Mouse (Mus musculus): Measurements from ENCODE around the gene Rgs3. TPM values are rescaled to one million over a fixed set of nuclear protein-coding genes. Genes with fewer than 3 reads are reported as not detected.

The Rgs3 gene
- polyA plus RNA-seq, 1 experiment from 2014 or later, result 58.5 TPM

GRCm38 (mm10) chr4:62726282-62726937, 166.8 kb downstream of the Rgs3 start:
- H3K9me3 ChIP-seq, result 0 out of 2 replicates have a peak, but pooled peaks cover 5% of the 10 kb centered on the region
- H3K4me3 ChIP-seq, result no peak overlapping the region
- H3K27ac ChIP-seq (replicated peaks), result no peak overlapping the region
- H3K27me3 ChIP-seq, result no peaks in the 10 kb centered on the region
- no peak overlapping the region for H3K9ac ChIP-seq (replicated peaks)
- no peaks in the 10 kb centered on the region for H3K36me3 ChIP-seq
- no peak overlapping the region for H3K4me2 ChIP-seq (replicated peaks)
- WGBS, result 85% methylated on average over 5 of the region's 5 CpGs
- no peak for ATAC-seq (ENCODE audit: low FRiP score, low read depth)
- H3K4me1 ChIP-seq, result peaks cover 5% of the 10 kb centered on the region; the same call in 1 of the 2 replicates

GRCm38 (mm10) chr4:62727541-62728303, 168.1 kb downstream of the Rgs3 start:
- Histone ChIP-seq H3K9me3 (0 out of 2 replicates have a peak, but pooled peaks cover 5% of the 10 kb centered on the region), H3K27me3 (no peaks in the 10 kb centered on the region), H3K4me1 (no peaks in the 10 kb centered on the region), H3K4me2 (replicated peaks) (no peak overlapping the region), H3K36me3 (no peaks in the 10 kb centered on the region), H3K27ac (replicated peaks) (no peak overlapping the region), H3K9ac (replicated peaks) (no peak overlapping the region), H3K4me3 (no peak overlapping the region)
- 73% methylated on average over 20 of the region's 20 CpGs for WGBS
- no peak for ATAC-seq (ENCODE audit: low FRiP score, low read depth)

- 88% methylated on average over 6 of the region's 6 CpGs for WGBS
- H3K27ac ChIP-seq (replicated peaks), result no peak overlapping the region
- no peaks in the 10 kb centered on the region for H3K27me3 ChIP-seq
- no peak overlapping the region for H3K4me3 ChIP-seq
- H3K4me1 ChIP-seq, result no peaks in the 10 kb centered on the region
- no peaks in the 10 kb centered on the region for H3K36me3 ChIP-seq
- no peak overlapping the region for H3K4me2 ChIP-seq (replicated peaks)
- no peak for ATAC-seq (ENCODE audit: low FRiP score, low read depth)
- H3K9me3 ChIP-seq, result 0 out of 2 replicates have a peak, but pooled peaks cover 5% of the 10 kb centered on the region
- no peak overlapping the region for H3K9ac ChIP-seq (replicated peaks)
These were observed 168.8 kb downstream of the Rgs3 start for GRCm38 (mm10) chr4:62728471-62728870.

GRCm38 (mm10) chr4:62729191-62729590, 169.5 kb downstream of the Rgs3 start:
- 0 out of 2 replicates have a peak, but pooled peaks cover 5% of the 10 kb centered on the region for H3K9me3 ChIP-seq
- H3K4me3 ChIP-seq, result no peak overlapping the region
- no peak overlapping the region for H3K27ac ChIP-seq (replicated peaks)
- H3K4me1 ChIP-seq, result no peaks in the 10 kb centered on the region
- no peak overlapping the region for H3K9ac ChIP-seq (replicated peaks)
- no peak overlapping the region for H3K4me2 ChIP-seq (replicated peaks)
- no peak for ATAC-seq (ENCODE audit: low FRiP score, low read depth)
- H3K36me3 ChIP-seq, result no peaks in the 10 kb centered on the region
- no peaks in the 10 kb centered on the region for H3K27me3 ChIP-seq
- WGBS, result 91% methylated on average over 4 of the region's 4 CpGs

- no peaks in the 10 kb centered on the region for H3K4me1 ChIP-seq
- H3K36me3 ChIP-seq, result no peaks in the 10 kb centered on the region
- no peak overlapping the region for H3K4me3 ChIP-seq
- no peak overlapping the region for H3K27ac ChIP-seq (replicated peaks)
- WGBS, result 81% methylated on average over 5 of the region's 5 CpGs
- H3K9me3 ChIP-seq, result 0 out of 2 replicates have a peak, but pooled peaks cover 5% of the 10 kb centered on the region
- H3K27me3 ChIP-seq, result no peaks in the 10 kb centered on the region
- no peak for ATAC-seq (ENCODE audit: low FRiP score, low read depth)
- no peak overlapping the region for H3K9ac ChIP-seq (replicated peaks)
- H3K4me2 ChIP-seq (replicated peaks), result no peak overlapping the region
These were observed 170.3 kb downstream of the Rgs3 start for GRCm38 (mm10) chr4:62729941-62730340.

- H3K27ac ChIP-seq (replicated peaks), result no peak overlapping the region
- no peak for ATAC-seq (ENCODE audit: low FRiP score, low read depth)
- no peak overlapping the region for H3K4me2 ChIP-seq (replicated peaks)
- no peaks in the 10 kb centered on the region for H3K27me3 ChIP-seq
- no peaks in the 10 kb centered on the region for H3K9me3 ChIP-seq
- no peak overlapping the region for H3K9ac ChIP-seq (replicated peaks)
- WGBS, result 82% methylated on average over 3 of the region's 3 CpGs
- H3K36me3 ChIP-seq, result no peaks in the 10 kb centered on the region
- H3K4me3 ChIP-seq, result no peak overlapping the region
- 0 out of 2 replicates have a peak, but pooled peaks cover 4% of the 10 kb centered on the region for H3K4me1 ChIP-seq
These were observed 171.2 kb downstream of the Rgs3 start for GRCm38 (mm10) chr4:62730861-62731260.

GRCm38 (mm10) chr4:62731531-62732063, 171.9 kb downstream of the Rgs3 start:
- Histone ChIP-seq H3K9ac (replicated peaks) (no peak overlapping the region), H3K4me2 (replicated peaks) (no peak overlapping the region), H3K27ac (replicated peaks) (no peak overlapping the region), H3K36me3 (no peaks in the 10 kb centered on the region), H3K4me3 (no peak overlapping the region), H3K9me3 (no peaks in the 10 kb centered on the region), H3K4me1 (0 out of 2 replicates have a peak, but pooled peaks cover 7% of the 10 kb centered on the region), H3K27me3 (no peaks in the 10 kb centered on the region)
- WGBS, result 90% methylated on average over 6 of the region's 6 CpGs
- no peak for ATAC-seq (ENCODE audit: low FRiP score, low read depth)

- no peak for ATAC-seq (ENCODE audit: low FRiP score, low read depth)
- no peak overlapping the region for H3K4me2 ChIP-seq (replicated peaks)
- no peaks in the 10 kb centered on the region for H3K36me3 ChIP-seq
- H3K4me3 ChIP-seq, result no peak overlapping the region
- 0 out of 2 replicates have a peak, but pooled peaks cover 7% of the 10 kb centered on the region for H3K4me1 ChIP-seq
- H3K9me3 ChIP-seq, result no peaks in the 10 kb centered on the region
- no peak overlapping the region for H3K9ac ChIP-seq (replicated peaks)
- no peak overlapping the region for H3K27ac ChIP-seq (replicated peaks)
- H3K27me3 ChIP-seq, result no peaks in the 10 kb centered on the region
- WGBS, result 85% methylated on average over 7 of the region's 7 CpGs
These were observed 172.4 kb downstream of the Rgs3 start for GRCm38 (mm10) chr4:62732096-62732495.

GRCm38 (mm10) chr4:62732840-62733239, 173.2 kb downstream of the Rgs3 start:
- ATAC-seq (ENCODE audit: low FRiP score, low read depth), result no peak
- WGBS, result 67% methylated on average over 2 of the region's 2 CpGs
- no peak overlapping the region for H3K4me3 ChIP-seq
- H3K36me3 ChIP-seq, result no peaks in the 10 kb centered on the region
- H3K27ac ChIP-seq (replicated peaks), result no peak overlapping the region
- no peaks in the 10 kb centered on the region for H3K9me3 ChIP-seq
- no peak overlapping the region for H3K4me2 ChIP-seq (replicated peaks)
- no peaks in the 10 kb centered on the region for H3K27me3 ChIP-seq
- H3K9ac ChIP-seq (replicated peaks), result no peak overlapping the region
- 0 out of 2 replicates have a peak, but pooled peaks cover 7% of the 10 kb centered on the region for H3K4me1 ChIP-seq

GRCm38 (mm10) chr4:62733938-62734337, 174.3 kb downstream of the Rgs3 start:
- Histone ChIP-seq H3K9me3 (no peaks in the 10 kb centered on the region), H3K9ac (replicated peaks) (no peak overlapping the region), H3K4me1 (0 out of 2 replicates have a peak, but pooled peaks cover 7% of the 10 kb centered on the region), H3K36me3 (no peaks in the 10 kb centered on the region), H3K4me2 (replicated peaks) (no peak overlapping the region), H3K4me3 (no peak overlapping the region), H3K27ac (replicated peaks) (no peak overlapping the region), H3K27me3 (no peaks in the 10 kb centered on the region)
- no peak for ATAC-seq (ENCODE audit: low FRiP score, low read depth)
- WGBS, result 74% methylated on average over 3 of the region's 4 CpGs

GRCm38 (mm10) chr4:62735291-62735690, 175.6 kb downstream of the Rgs3 start:
- Histone ChIP-seq H3K4me3 (no peak overlapping the region), H3K27ac (replicated peaks) (no peak overlapping the region), H3K36me3 (no peaks in the 10 kb centered on the region), H3K27me3 (no peaks in the 10 kb centered on the region), H3K4me2 (replicated peaks) (no peak overlapping the region), H3K9ac (replicated peaks) (no peak overlapping the region), H3K4me1 (0 out of 2 replicates have a peak, but pooled peaks cover 7% of the 10 kb centered on the region), H3K9me3 (no peaks in the 10 kb centered on the region)
- no peak for ATAC-seq (ENCODE audit: low FRiP score, low read depth)
- 76% methylated on average over 8 of the region's 8 CpGs for WGBS

- H3K9me3 ChIP-seq, result no peaks in the 10 kb centered on the region
- 71% methylated on average over 9 of the region's 9 CpGs for WGBS
- no peak overlapping the region for H3K27ac ChIP-seq (replicated peaks)
- no peaks in the 10 kb centered on the region for H3K36me3 ChIP-seq
- H3K4me1 ChIP-seq, result 0 out of 2 replicates have a peak, but pooled peaks cover 7% of the 10 kb centered on the region
- H3K4me3 ChIP-seq, result no peak overlapping the region
- no peak overlapping the region for H3K4me2 ChIP-seq (replicated peaks)
- H3K9ac ChIP-seq (replicated peaks), result no peak overlapping the region
- H3K27me3 ChIP-seq, result no peaks in the 10 kb centered on the region
- no peak for ATAC-seq (ENCODE audit: low FRiP score, low read depth)
These were observed 176.2 kb downstream of the Rgs3 start for GRCm38 (mm10) chr4:62735878-62736277.

Data from midbrain, embryonic 12.5 days (tissue).